In genomic region chr10:18532293-18532692, GRCm38 (mm10) we compare ENCODE assay signal across 30 mouse cellular contexts. TPM values are rescaled to one million over a fixed set of nuclear protein-coding genes. Genes with fewer than 3 reads are reported as not detected.
DNase-seq lines count a peak whose midpoint lies in the region; ATAC-seq and TF ChIP-seq lines count a peak whose summit lies in the region.
"Had no signal": no experiment of that assay in that cellular context is flagged by ENCODE, and none has a peak within 500 bp of the region (broad histone marks: within the 10 kb centered on the region; RNA-seq: fewer than 3 reads in every experiment).

No protein-coding gene starts in this region.

- H3K9ac ChIP-seq in embryonic facial prominence, embryonic 11.5 days (replicated peaks; ENCODE audit: low read length): no peak overlapping the region
- H3K9ac ChIP-seq in limb, embryonic 11.5 days (ENCODE audit: low read length): no peak overlapping the region
- H3K9ac ChIP-seq: hindbrain, embryonic 12.5 days; liver, embryonic 13.5 days; neural tube, embryonic 12.5 days had no signal

- H3K4me3 ChIP-seq in embryonic facial prominence, embryonic 11.5 days (ENCODE audit: low read depth, low read length): no peak overlapping the region
- H3K4me3 ChIP-seq in embryonic facial prominence, embryonic 10.5 days: no peak overlapping the region
- no peak overlapping the region for H3K4me3 ChIP-seq in limb, embryonic 11.5 days (ENCODE audit: low read depth, low read length)
- no peak overlapping the region for H3K4me3 ChIP-seq in limb, embryonic 10.5 days
- peak overlapping the region; percentile 67 for H3K4me3 ChIP-seq in E14TG2a.4 (replicated peaks; ENCODE audit: low read length)
- H3K4me3 ChIP-seq: hindbrain, embryonic 12.5 days; layer of hippocampus, adult 2 months; liver, embryonic 13.5 days; neural tube, embryonic 12.5 days had no signal

- H3K36me3 ChIP-seq in embryonic facial prominence, embryonic 11.5 days (replicated peaks; ENCODE audit: control insufficient read depth, insufficient read depth, low read depth, low read length): no peaks in the 10 kb centered on the region; the same call in 1 of the 2 replicates
- H3K36me3 ChIP-seq in embryonic facial prominence, embryonic 10.5 days (replicated peaks): peaks cover 45% of the 10 kb centered on the region
- no peaks in the 10 kb centered on the region for H3K36me3 ChIP-seq in limb, embryonic 11.5 days (ENCODE audit: control insufficient read depth, insufficient read depth, low read length)
- peaks cover 24% of the 10 kb centered on the region for H3K36me3 ChIP-seq in limb, embryonic 10.5 days
- no peaks in the 10 kb centered on the region; the same call in 1 of the 2 replicates for H3K36me3 ChIP-seq in E14TG2a.4 (ENCODE audit: insufficient read depth, low read length)
- H3K36me3 ChIP-seq: G1E had no signal

- no peaks in the 10 kb centered on the region; the same call in 1 of the 2 replicates for H3K4me1 ChIP-seq in embryonic facial prominence, embryonic 11.5 days (ENCODE audit: control insufficient read depth, insufficient read depth, low read length)
- H3K4me1 ChIP-seq in embryonic facial prominence, embryonic 10.5 days: peaks cover under 1% of the 10 kb centered on the region
- no peaks in the 10 kb centered on the region for H3K4me1 ChIP-seq in limb, embryonic 11.5 days (ENCODE audit: control insufficient read depth, insufficient read depth, low read length)
- H3K4me1 ChIP-seq in limb, embryonic 10.5 days: peaks cover 17% of the 10 kb centered on the region
- peaks cover 19% of the 10 kb centered on the region for H3K4me1 ChIP-seq in E14TG2a.4 (replicated peaks; ENCODE audit: low read depth, low read length)
- H3K4me1 ChIP-seq: liver, embryonic 13.5 days; neural tube, embryonic 12.5 days had no signal

- H3K9me3 ChIP-seq in embryonic facial prominence, embryonic 11.5 days (replicated peaks; ENCODE audit: control insufficient read depth, low read length): no peaks in the 10 kb centered on the region
- H3K9me3 ChIP-seq in embryonic facial prominence, embryonic 10.5 days: no peaks in the 10 kb centered on the region
- no peaks in the 10 kb centered on the region for H3K9me3 ChIP-seq in limb, embryonic 11.5 days (ENCODE audit: control insufficient read depth, low read length)
- no peaks in the 10 kb centered on the region for H3K9me3 ChIP-seq in limb, embryonic 10.5 days (replicated peaks)
- H3K9me3 ChIP-seq in E14TG2a.4 (ENCODE audit: low read length): no peaks in the 10 kb centered on the region
- H3K9me3 ChIP-seq: G1E; hindbrain, embryonic 12.5 days; liver, embryonic 13.5 days; neural tube, embryonic 12.5 days had no signal

- peak; percentile 32 for DNase-seq in embryonic facial prominence, embryonic 11.5 days (ENCODE audit: low spot score)
- no peak for DNase-seq in embryonic facial prominence, embryonic 10.5 days (ENCODE audit: low spot score)
- peak; percentile 46 for DNase-seq in limb, embryonic 11.5 days (ENCODE audit: low spot score)
- DNase-seq in limb, embryonic 10.5 days (ENCODE audit: low spot score): no peak
- DNase-seq in adrenal gland, postnatal 25 days: no peak
- DNase-seq in layer of hippocampus, adult 18-20 months (ENCODE audit: low spot score in 2 of 2): no peak
- DNase-seq: adrenal gland, adult 8-10 months; cerebellum, postnatal 14 days; gastrocnemius, postnatal 25 days; heart, postnatal 14 days; kidney, adult 11 months; layer of hippocampus, postnatal 36 days; liver, embryonic 13.5 days; lung, adult 2 months; midbrain, embryonic 14.5 days; retina, postnatal 1 day; right cerebral cortex, postnatal 25 days; spleen, adult 18-20 months had no signal

- no peak overlapping the region for H3K27ac ChIP-seq in embryonic facial prominence, embryonic 11.5 days (replicated peaks; ENCODE audit: low read depth, low read length)
- H3K27ac ChIP-seq in embryonic facial prominence, embryonic 10.5 days (replicated peaks): no peak overlapping the region
- no peak overlapping the region for H3K27ac ChIP-seq in limb, embryonic 11.5 days (replicated peaks; ENCODE audit: low read depth, low read length)
- no peak overlapping the region for H3K27ac ChIP-seq in limb, embryonic 10.5 days
- H3K27ac ChIP-seq: hindbrain, embryonic 12.5 days; layer of hippocampus, adult 2 months; liver, embryonic 13.5 days; neural tube, embryonic 12.5 days had no signal

- no peak for TF ChIP-seq CTCF in E14TG2a.4 (conservative IDR thresholded peaks at IDR 0.05; ENCODE audit: low read length)

- 64% methylated on average over 8 of the region's 8 CpGs for WGBS in embryonic facial prominence, embryonic 11.5 days
- WGBS in embryonic facial prominence, embryonic 10.5 days: 65% methylated on average over 8 of the region's 8 CpGs
- 52% methylated on average over 8 of the region's 8 CpGs for WGBS in limb, embryonic 11.5 days
- WGBS in limb, embryonic 10.5 days: 59% methylated on average over 8 of the region's 8 CpGs

- H3K4me2 ChIP-seq in embryonic facial prominence, embryonic 11.5 days (ENCODE audit: low read depth, low read length): no peak overlapping the region
- H3K4me2 ChIP-seq in limb, embryonic 11.5 days (ENCODE audit: low read depth, severe bottlenecking): no peak overlapping the region
- H3K4me2 ChIP-seq: heart, embryonic 11.5 days; hindbrain, embryonic 12.5 days; liver, embryonic 13.5 days; neural tube, embryonic 12.5 days had no signal

- no peak for ATAC-seq in embryonic facial prominence, embryonic 11.5 days (replicated peaks; ENCODE audit: insufficient number of reproducible peaks, low FRiP score, low TSS enrichment, low read depth)
- no peak for ATAC-seq in limb, embryonic 11.5 days (ENCODE audit: insufficient number of reproducible peaks, low FRiP score, low TSS enrichment, low read depth)
- ATAC-seq in granulocyte monocyte progenitor cell, adult 5-6 weeks (replicated peaks; ENCODE audit: poor library complexity, severe bottlenecking): peak; percentile 78
- ATAC-seq: activated CD4-positive, CD25-positive, alpha-beta regulatory T cell, adult 4 months; CD4-positive, CD25-positive, alpha-beta regulatory T cell, adult 4 months; forebrain, embryonic 16.5 days; Patski had no signal

- no peaks in the 10 kb centered on the region for H3K27me3 ChIP-seq in embryonic facial prominence, embryonic 11.5 days (ENCODE audit: control insufficient read depth, insufficient read depth, low read length)
- peaks cover 6% of the 10 kb centered on the region; the same call in 1 of the 2 replicates for H3K27me3 ChIP-seq in embryonic facial prominence, embryonic 10.5 days (replicated peaks; ENCODE audit: low read depth, poor library complexity, severe bottlenecking)
- H3K27me3 ChIP-seq in limb, embryonic 11.5 days (ENCODE audit: control insufficient read depth, insufficient read depth, low read length): no peaks in the 10 kb centered on the region
- H3K27me3 ChIP-seq in limb, embryonic 10.5 days (ENCODE audit: low read depth, poor library complexity, severe bottlenecking): no peaks in the 10 kb centered on the region
- H3K27me3 ChIP-seq in E14TG2a.4 (ENCODE audit: insufficient read depth, low read length): peaks cover 20% of the 10 kb centered on the region
- H3K27me3 ChIP-seq: hindbrain, embryonic 12.5 days; liver, embryonic 13.5 days; neural tube, embryonic 12.5 days; Patski had no signal

RNA-seq across cellular contexts. Expression of gene Hebp2, which starts 13.6 kb away (rescaled TPM):
- 17.5 and 18.2 TPM in 2 replicates for polyA plus RNA-seq in embryonic facial prominence, embryonic 11.5 days (2014; fragmentation: Nextera tagmentation; extraction: Ambion mirVana)
- polyA plus RNA-seq in embryonic facial prominence, embryonic 10.5 days (2016; fragmentation: Nextera tagmentation; extraction: Ambion mirVana): 15.5 and 16.0 TPM in 2 replicates
- 19.7 and 21.0 TPM in 2 replicates for polyA plus RNA-seq in limb, embryonic 11.5 days (2014; fragmentation: Nextera tagmentation; extraction: Ambion mirVana)
- 19.8 TPM in 2 replicates for polyA plus RNA-seq in limb, embryonic 10.5 days (2016; fragmentation: Nextera tagmentation; extraction: Ambion mirVana)
- total RNA-seq in granulocyte monocyte progenitor cell, adult 5-6 weeks (2014; fragmentation: Nextera tagmentation): not detected in 2 replicates
- 1.2 and 2.3 TPM in 2 replicates for total RNA-seq in granulocyte monocyte progenitor cell, adult 5-6 weeks (2017)
- 2.6 and 4.5 TPM in 2 replicates for total RNA-seq in adrenal gland, postnatal 25 days (2021)
- 1 to 10 TPM; 3.4 to 4.2 TPM for total RNA-seq in layer of hippocampus, adult 18-20 months (2021)
- total RNA-seq: G1E; megakaryocyte-erythroid progenitor cell, adult 5-6 weeks had no signal
- polyA plus RNA-seq: activated CD4-positive, CD25-positive, alpha-beta regulatory T cell, adult 4 months; CD4-positive, CD25-positive, alpha-beta regulatory T cell, adult 4 months; G1E had no signal

Comparison
In these comparisons a context has a peak if more than half of its experiments do, and no peak if none do; other contexts are left out.
1. DNase-seq: peak in embryonic facial prominence, embryonic 11.5 days (single experiment) and limb, embryonic 11.5 days (single experiment); none in embryonic facial prominence, embryonic 10.5 days (single experiment), limb, embryonic 10.5 days (single experiment), adrenal gland, postnatal 25 days (single experiment) and layer of hippocampus, adult 18-20 months (0 of 2).